Mouse (Mus musculus) gastrocnemius, postnatal 25 days (tissue): ENCODE measurements around the gene Nav2. TPM values are rescaled to one million over a fixed set of nuclear protein-coding genes. Genes with fewer than 3 reads are reported as not detected.

ENCODE experiments used
- DNase-seq: peaks from one replicate; pipeline ENCODE4 v3.0.0; 2022
- total RNA-seq, 2 experiments: library from RNA; stranded (reverse); gene quantifications; 1 replicate in 1 of 2; 2 replicates in 1 of 2; pipeline ENCODE4 v1.2.3; 2021

Nav2 gene
- total RNA-seq, 2 experiments from 2014 or later = 29.5 to 30.0 TPM

- DNase-seq = no peak
Measured at GRCm38 (mm10) chr7:49488493-49489087, 580.1 kb downstream of the Nav2 start.

DNA sequence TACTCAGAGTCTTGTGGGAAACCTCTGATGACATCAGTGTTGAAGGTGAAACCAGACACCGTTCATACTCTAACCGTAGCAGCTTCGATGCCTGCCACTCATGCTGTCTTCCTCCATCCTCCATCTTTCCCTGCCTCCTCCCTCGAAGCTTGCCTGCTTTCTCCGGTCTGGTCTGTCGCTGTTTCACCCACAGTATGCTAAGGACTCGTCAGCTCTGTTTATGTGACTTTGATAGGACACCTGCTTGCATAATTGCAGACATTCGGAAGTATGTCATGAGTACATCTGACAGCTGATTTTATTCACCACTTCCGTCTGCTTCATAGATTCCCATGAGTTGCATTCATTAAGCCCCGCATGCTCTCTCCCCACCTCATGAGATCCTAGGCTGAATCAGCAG is 582.3 kb downstream of the Nav2 start:
- no peak for DNase-seq

DNA sequence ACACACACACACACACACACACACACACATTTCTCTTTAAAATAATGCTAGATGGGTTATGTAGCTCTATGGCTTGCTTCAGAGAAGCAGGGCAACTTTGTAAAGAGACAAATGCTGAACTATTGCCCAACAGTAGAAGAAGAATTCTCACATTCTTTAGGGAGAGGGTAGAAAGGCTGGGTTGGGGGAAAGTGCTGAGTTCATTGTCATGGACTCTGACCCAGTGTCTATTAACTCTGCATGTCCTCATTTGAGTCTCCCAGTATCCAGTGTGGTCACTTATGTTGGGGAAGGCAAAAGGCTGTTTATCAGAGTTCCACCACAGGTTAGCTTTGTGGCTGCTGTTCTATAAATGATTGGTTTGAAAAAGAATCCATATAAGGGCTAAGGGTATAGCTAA is 584.1 kb downstream of the Nav2 start:
- no peak for DNase-seq

GRCm38 (mm10) chr7:49493210-49493609 is 584.7 kb downstream of the Nav2 start:
- no peak for DNase-seq

- no peak for DNase-seq
Measured at GRCm38 (mm10) chr7:49494654-49495053, 586.1 kb downstream of the Nav2 start.

DNA sequence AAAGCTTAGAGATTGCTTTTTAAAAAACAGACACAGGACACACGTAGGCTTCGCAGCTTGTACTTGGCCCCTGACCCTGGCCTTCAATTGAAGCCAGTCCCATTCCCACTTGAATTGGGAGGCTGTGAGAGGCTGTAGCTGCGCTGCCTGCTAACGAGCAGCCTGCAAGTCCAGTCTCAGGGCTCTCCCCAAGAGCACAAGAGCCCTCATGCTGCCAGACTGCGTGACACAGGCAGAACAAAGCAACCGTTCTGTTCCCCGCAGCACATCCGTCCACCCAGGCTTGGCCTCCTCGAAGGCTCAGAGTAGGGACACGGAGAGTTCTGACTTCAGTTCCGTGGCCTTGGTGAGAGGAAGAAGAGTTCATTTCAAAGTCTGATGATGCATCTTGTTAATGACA is 587.6 kb downstream of the Nav2 start:
- no peak for DNase-seq

GRCm38 (mm10) chr7:49496766-49497425 is 588.4 kb downstream of the Nav2 start:
- no peak for DNase-seq

- no peak for DNase-seq
Measured at GRCm38 (mm10) chr7:49497426-49497892, 588.9 kb downstream of the Nav2 start.

DNA sequence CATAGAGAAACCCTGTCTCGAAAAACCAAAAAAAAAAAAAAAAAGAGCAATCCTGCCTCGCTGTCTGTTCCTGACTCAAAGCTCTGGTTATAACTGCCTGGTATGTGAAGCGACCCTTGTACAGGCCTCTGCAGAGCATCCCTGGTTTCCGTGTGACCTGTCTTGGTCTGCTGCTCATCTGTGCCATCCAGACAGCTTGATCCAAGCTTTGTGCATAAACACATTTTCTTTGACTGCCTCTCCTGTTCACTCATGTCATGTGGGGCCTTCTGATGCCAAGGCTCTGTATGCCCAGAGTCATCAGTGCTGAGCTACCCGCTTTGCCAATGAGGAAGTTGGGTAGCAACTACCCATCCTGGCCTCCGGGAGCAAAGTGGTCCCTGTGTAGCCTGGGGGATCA is 591.1 kb downstream of the Nav2 start:
- no peak for DNase-seq

DNA sequence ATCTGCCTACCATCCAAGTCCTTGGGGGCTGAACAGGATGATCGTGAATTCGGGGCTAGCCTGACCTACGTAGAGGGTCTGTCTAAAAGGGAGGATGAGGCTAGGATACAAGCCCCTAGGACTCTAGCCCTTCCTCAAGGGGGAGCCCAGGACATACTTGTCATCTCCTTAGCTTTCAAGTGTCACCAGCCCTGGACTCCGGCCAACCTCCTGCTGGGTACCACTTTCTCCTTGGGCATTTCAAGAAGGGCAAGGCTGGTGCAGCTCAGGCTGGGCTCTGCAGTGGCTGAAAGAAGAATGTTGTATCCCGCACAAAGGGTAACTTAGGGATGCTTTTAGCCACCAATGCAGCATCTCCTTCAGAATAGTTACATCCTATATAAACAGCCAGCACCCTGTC is 592.4 kb downstream of the Nav2 start:
- DNase-seq = no peak

DNA sequence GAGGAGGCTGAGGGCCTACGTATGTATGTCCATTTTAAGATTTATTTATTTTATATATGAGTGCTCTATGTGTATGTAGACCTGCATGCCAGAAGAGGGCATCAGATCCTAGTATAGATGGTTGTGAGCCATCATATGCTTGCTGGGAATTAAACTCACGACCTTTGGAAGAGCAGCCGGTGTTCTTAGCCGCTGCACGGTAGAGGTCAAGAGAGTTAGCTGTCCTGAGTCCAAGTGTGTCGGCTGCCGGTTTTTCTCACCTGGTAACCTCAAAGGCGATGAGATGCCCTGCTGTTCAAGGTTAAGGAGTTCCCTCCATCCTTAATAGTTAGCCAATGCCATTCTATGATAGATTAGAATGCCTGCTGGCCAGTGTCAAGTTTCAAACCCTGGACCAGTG is 594.9 kb downstream of the Nav2 start:
- DNase-seq = no peak

DNA sequence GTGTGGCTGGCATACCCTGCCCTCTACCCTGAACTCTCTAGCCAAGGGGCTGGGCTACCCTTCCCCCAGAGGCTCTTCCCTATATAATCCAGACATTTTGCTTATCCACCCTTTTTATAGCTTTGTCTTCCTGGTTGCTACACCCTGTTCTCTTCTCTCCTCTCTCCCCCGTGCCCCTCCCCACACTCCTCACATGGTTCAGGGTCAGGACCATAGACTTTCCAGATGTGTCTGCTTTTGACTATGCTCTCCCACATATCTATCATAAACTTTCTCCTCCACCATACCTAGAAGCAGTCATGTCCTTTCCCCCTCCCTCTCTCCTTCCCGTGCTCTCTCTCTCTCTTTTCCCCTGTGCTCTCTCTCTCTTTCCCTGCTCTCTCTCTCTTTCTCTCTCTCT is 595.4 kb downstream of the Nav2 start:
- DNase-seq = no peak

- DNase-seq = no peak
Measured at GRCm38 (mm10) chr7:49504297-49504696, 595.8 kb downstream of the Nav2 start.

DNA sequence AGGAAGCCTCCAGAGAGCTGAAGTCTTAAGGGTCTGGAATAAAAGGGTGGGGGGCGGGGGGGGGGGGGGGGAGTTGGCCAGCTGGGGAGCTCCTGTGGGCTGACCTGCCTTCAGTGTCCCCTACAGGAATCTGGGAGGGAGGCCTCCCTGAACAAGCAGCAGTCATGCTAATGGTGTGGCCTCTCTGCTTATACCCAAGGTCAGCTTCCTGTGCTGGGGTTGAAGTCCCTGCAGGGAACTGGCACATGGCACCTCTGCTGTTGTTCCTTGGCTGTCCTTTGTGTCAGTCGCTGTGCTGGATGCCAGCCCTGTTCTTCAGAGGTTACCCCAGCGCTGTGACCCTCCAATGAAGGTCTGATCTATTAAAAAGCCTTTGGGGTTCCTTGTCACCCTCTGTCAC is 596.5 kb downstream of the Nav2 start:
- DNase-seq = no peak

DNA sequence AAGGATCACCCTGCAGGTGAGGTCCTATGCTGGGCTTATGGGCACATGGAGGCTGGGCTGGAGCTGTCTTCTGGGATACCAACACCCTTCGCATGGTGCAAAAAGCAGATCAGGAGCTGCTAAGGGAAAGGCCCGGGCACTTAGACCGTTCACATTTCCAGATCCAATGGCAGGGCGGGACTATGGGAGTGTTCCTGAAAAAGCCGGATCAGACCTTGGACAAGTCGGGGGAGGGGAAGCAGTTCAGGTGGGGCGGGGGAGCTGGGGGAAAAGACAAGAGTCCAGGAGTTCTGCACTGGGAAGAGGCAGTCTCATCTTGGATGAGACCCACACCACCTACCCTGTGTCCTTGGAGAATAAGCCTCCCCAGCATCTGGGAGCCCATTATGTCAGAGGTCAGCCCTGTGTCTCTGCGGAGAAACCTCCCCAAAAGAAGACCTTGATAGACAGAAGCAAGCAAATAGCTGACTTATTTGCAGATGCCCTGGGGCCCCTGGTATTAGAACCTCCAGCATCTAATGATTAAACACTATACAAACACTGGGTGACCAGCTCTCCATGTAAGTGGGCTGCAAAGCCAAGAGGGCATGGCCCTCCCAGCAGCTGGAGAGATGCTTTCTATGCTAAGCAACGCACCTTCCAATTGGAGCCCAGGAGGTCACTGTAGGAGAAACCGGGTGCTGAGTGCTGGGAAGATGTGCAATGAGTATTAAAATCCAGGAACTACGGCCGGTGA is 597.7 kb downstream of the Nav2 start:
- no peak for DNase-seq

- no peak for DNase-seq
Measured at GRCm38 (mm10) chr7:49507943-49508506, 599.5 kb downstream of the Nav2 start.

DNA sequence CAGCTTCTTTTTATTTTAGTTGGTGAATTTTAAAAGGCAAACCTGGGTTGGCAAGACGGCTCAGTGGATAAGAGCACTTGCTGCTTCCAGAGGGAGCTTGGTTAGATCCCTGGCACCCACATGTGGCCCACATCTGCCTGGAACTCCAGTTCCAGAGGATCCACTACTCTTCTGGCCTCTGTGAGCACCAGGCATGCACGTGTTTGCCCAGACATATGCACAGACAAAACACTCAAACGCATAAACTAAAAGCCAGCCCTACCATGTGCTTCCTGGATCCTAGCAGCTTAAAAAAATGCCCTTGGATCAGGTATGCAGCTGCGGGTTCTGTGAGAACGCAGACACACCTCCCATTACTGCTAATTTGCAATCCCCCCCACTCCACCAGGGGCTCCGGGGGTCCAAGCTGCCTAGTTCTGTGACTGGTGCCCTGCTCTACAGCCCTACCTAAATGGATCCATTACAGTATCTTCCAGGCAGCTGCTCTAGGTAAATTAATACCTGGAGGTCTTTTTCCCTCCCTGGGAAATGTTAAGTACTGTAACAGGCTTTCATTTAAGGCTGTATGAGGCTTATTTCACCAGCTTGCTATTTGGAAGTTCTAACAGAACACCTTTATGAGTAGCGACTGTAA is 603.4 kb downstream of the Nav2 start:
- DNase-seq = no peak

DNA sequence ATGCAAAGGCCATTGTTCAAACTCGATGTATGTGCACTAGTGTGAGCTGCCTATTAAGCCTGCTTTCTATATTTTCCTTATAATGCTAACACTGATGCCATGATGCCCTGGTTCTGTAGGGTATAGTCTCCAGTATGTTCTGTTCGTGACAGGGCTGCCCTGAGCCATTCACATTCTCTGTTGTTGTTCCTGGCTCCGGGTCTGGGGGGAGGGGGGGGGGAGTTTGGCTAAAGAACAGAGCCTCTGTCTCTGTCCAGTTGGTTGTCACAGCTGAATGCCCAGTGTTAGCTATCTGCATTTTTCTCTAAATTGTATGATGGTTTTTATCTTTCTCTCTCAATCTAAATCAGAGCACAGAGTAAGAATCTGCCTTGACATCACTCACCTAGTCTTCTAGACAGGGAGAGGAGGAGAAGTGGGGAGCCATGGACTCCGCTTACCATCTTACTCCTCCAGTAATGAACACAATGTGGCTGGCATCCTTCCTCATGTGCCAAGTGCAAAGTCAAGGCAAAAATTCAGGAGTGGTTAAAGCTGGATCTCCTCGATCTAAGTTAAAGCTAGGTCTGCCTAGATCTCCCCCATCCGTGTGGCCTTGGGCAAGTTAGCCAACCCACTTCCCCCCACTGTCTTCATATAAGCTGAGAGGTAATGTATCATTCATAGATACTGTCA is 605.4 kb downstream of the Nav2 start:
- no peak for DNase-seq

- no peak for DNase-seq
Measured at GRCm38 (mm10) chr7:49515012-49515411, 606.5 kb downstream of the Nav2 start.

DNA sequence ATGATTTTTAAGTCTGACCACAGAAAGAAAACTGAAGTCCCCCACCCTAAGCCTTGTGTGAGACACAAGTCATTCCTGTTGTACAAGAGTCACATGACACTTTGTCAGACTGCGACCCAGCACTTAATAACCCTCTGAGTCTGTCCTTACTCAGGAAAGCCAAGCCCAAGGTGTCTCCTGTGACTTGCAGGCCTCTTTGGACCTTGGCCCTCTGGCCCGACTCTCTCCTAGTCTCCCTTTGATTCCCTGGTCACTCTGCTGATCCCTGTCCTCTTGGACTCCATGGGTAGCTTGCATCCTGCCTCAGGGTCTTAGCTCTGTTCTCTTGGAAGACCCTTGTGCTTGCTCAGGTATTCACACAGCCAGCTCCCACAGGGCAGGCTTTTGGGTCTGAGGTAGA is 612.0 kb downstream of the Nav2 start:
- no peak for DNase-seq

DNA sequence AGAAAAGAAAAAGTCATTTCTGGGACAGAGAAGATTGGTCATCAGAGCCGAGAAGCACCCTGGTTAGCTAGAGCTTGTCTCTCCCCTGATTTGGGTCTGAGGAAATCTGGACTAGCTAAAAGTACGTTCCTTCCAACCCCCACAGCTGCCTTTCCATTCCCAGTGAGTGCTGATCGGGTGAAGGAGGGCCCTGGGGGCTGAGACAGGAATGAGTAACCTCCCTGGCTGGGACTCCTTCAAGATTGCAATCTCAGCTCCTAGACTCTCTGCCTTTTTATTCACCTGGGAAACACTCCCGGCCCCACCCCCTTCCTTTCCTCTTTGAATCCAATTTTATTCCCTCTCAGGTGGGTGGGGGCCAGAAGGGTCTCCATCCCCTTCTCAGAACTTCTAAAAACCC is 612.8 kb downstream of the Nav2 start:
- DNase-seq = no peak

DNA sequence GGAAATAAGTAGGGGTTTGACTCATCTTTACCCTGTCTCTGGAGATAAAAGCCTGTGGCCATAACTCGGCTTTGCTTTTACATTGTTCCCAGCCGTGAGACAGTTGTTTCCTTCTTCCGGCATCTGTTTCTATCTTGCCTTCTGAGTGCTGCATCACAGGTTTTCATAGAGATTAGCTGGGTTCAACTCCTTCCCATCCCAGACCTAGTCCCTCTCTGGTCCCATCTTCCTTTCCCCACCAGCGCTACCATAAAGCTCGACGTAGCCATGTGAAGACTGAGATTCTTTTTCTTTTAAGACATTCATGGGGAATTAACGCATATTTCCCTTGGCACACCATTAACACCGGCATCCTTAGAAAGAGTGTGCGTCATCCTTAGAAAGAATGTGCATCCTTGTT is 613.5 kb downstream of the Nav2 start:
- no peak for DNase-seq
